Mouse (Mus musculus) embryonic facial prominence, embryonic 15.5 days (tissue): ENCODE measurements at regions not wholly inside any gene's neighbourhood (a gene's known extent, or its start where the extent isn't known, plus 50 kb on each side); places are given as distances from the start of the nearest gene placed in this dataset.

Experiments used
- ATAC-seq: fragments of 200-750 bp; cut with Nextera tagmentation; 2 replicates; pipeline ENCODE4 v1.8.0; 2017; ENCODE audit warnings: low read depth, moderate TSS enrichment; ENCODE audit not compliant: insufficient number of reproducible peaks, low FRiP score, low TSS enrichment
- H3K27ac ChIP-seq: fragments of 300-500 bp; sonication (generic); replicated peaks from 2 replicates; pipeline ENCODE4 v1.5.1; 2015; ENCODE audit warnings: mild to moderate bottlenecking, inconsistent platforms
- H3K27me3 ChIP-seq: fragments of 300-500 bp; sonication (generic); 2 replicates; pipeline ENCODE4 v1.6.1; 2015; ENCODE audit warnings: inconsistent platforms
- H3K36me3 ChIP-seq: fragments of 300-500 bp; sonication (generic); 2 replicates; pipeline ENCODE4 v1.6.1; 2015; ENCODE audit warnings: mild to moderate bottlenecking, inconsistent platforms
- H3K4me1 ChIP-seq: fragments of 300-500 bp; sonication (generic); 2 replicates; pipeline ENCODE4 v1.6.1; 2015; ENCODE audit warnings: inconsistent platforms
- H3K4me2 ChIP-seq: fragments of 300-500 bp; sonication (generic); replicated peaks from 2 replicates; pipeline ENCODE4 v1.6.1; 2015; ENCODE audit warnings: mild to moderate bottlenecking, inconsistent platforms
- H3K4me3 ChIP-seq: fragments of 300-500 bp; sonication (generic); replicated peaks from 2 replicates; pipeline ENCODE4 v1.5.1; 2015; ENCODE audit warnings: mild to moderate bottlenecking, inconsistent platforms
- H3K9ac ChIP-seq: fragments of 300-500 bp; sonication (generic); 2 replicates; pipeline ENCODE4 v1.6.1; 2015; ENCODE audit warnings: inconsistent platforms
- H3K9me3 ChIP-seq: fragments of 300-500 bp; sonication (generic); replicated peaks from 2 replicates; pipeline ENCODE4 v1.6.1; 2016; ENCODE audit warnings: inconsistent platforms
- WGBS: fragments of 180-500 bp; shearing (Covaris S2); methylation state at CpG from one replicate; pipeline ENCODE4 v1.1.7; 2015; 5-methylcytosine and 5-hydroxymethylcytosine counted together

DNA sequence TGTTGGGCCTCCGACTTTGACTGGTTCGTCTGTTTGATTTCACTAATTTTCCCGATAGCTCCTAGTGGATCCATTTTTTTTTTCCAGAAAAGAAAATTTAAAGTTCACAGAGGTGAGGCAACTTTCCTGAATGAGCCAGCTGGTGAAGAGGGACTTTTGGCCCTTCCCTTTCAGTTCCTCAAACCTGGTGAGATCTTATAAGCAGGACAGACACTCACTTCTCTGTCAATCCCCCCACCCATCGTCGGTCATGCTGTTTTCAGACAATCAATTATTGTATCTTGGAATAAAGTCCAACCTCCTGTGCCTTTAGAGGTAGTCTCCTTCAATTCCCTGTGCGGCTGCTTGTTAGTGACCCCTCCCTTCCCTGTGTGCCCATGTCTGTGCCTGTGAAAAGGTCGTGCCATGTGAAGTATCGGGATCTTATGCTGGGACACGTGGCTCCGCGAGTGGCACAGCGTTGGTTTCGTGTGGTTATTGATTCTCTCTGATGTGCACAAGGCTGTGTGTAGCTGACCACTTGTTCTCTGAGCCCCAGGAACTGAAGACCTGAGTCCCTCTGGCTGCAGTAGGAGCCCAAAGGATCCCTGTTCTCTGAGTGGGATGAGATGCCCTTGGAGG, 55.9 kb upstream of the Slc38a2 start:
- Histone ChIP-seq H3K4me3 (no peak overlapping the region), H3K9me3 (no peaks in the 10 kb centered on the region), H3K36me3 (no peaks in the 10 kb centered on the region), H3K9ac (no peak overlapping the region), H3K27ac (no peak overlapping the region), H3K4me1 (peaks cover 11% of the 10 kb centered on the region), H3K4me2 (no peak overlapping the region), H3K27me3 (no peaks in the 10 kb centered on the region)
- no peak for ATAC-seq
- 92% methylated on average over 13 of the region's 13 CpGs for WGBS

DNA sequence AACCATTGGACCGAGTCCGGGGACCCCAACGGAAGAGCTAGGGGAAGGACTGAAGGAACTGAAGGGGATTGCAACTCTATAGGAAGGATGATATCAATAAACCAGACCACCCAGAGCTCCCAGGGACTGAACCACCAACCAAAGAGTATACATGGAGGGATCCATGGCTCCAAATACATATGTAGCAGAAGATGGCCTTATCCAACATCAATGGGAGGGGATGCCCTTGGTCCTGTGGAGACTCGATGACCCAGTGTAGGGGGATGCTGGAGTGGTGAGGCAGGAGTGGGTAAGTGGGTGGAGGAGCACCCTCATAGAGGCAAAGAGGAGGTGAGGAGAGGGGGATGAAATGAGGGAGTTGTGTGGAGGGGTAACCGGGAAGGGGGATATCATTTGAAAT, 54.5 kb upstream of the Slc38a2 start:
- no peaks in the 10 kb centered on the region for H3K27me3 ChIP-seq
- H3K9me3 ChIP-seq: no peaks in the 10 kb centered on the region
- no peak overlapping the region for H3K9ac ChIP-seq
- H3K4me2 ChIP-seq: no peak overlapping the region
- H3K27ac ChIP-seq: no peak overlapping the region
- ATAC-seq: no peak
- H3K36me3 ChIP-seq: no peaks in the 10 kb centered on the region
- H3K4me3 ChIP-seq: no peak overlapping the region
- WGBS: 96% methylated on average over 5 of the region's 5 CpGs
- peaks cover 11% of the 10 kb centered on the region for H3K4me1 ChIP-seq

DNA sequence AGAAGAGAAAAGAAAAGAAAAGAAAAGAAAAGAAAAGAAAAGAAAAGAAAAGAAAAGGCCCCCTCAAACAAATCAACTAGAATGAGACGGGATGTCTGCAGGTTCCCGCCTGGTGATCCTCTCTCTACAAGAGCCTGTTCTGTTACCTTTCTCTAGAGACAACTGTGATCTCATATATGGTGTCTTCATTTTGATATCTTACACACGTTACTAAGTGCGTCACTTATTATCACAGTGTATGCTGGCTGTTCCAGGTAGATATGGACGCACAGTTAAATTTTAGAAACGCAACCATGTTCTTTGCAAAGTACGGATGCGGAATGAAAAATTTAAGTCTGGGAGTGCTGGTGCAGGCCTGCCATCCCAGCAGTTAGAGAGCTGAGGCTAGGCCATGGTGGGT, 53.2 kb upstream of the Slc38a2 start:
- Histone ChIP-seq H3K9me3 (no peaks in the 10 kb centered on the region), H3K4me1 (peaks cover 11% of the 10 kb centered on the region), H3K4me2 (no peak overlapping the region), H3K36me3 (no peaks in the 10 kb centered on the region), H3K9ac (no peak overlapping the region), H3K4me3 (no peak overlapping the region), H3K27me3 (no peaks in the 10 kb centered on the region), H3K27ac (no peak overlapping the region)
- ATAC-seq: no peak
- 92% methylated on average over 8 of the region's 8 CpGs for WGBS

DNA sequence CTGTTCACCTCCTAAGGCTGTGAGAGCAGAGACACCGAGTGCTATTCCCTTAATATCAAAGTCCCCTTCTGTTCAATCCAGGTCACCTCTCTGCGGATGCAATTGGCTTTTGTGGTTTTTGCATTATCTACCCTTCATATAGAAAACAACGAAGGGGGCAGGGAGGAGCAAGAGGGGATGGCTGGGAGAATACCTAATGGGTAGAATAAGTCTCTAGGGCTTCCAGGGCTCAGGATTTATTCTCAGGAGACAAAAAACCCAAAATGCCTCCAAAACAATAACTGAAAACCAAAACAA, 52.5 kb upstream of the Slc38a2 start:
- H3K36me3 ChIP-seq: no peaks in the 10 kb centered on the region
- H3K4me3 ChIP-seq: no peak overlapping the region
- ATAC-seq: no peak
- 77% methylated on average over 3 of the region's 3 CpGs for WGBS
- no peaks in the 10 kb centered on the region for H3K27me3 ChIP-seq
- H3K27ac ChIP-seq: no peak overlapping the region
- H3K4me1 ChIP-seq: peaks cover 10% of the 10 kb centered on the region
- no peak overlapping the region for H3K9ac ChIP-seq
- no peaks in the 10 kb centered on the region for H3K9me3 ChIP-seq
- no peak overlapping the region for H3K4me2 ChIP-seq

- Histone ChIP-seq H3K27me3 (no peaks in the 10 kb centered on the region), H3K4me3 (no peak overlapping the region), H3K36me3 (no peaks in the 10 kb centered on the region), H3K4me2 (no peak overlapping the region), H3K9ac (no peak overlapping the region), H3K27ac (no peak overlapping the region), H3K9me3 (no peaks in the 10 kb centered on the region), H3K4me1 (peaks cover 5% of the 10 kb centered on the region)
- WGBS: 87% methylated on average over 13 of the region's 13 CpGs
- no peak for ATAC-seq
Observed at GRCm38 (mm10) chr15:96751243-96752061, 51.9 kb upstream of the Slc38a2 start.

DNA sequence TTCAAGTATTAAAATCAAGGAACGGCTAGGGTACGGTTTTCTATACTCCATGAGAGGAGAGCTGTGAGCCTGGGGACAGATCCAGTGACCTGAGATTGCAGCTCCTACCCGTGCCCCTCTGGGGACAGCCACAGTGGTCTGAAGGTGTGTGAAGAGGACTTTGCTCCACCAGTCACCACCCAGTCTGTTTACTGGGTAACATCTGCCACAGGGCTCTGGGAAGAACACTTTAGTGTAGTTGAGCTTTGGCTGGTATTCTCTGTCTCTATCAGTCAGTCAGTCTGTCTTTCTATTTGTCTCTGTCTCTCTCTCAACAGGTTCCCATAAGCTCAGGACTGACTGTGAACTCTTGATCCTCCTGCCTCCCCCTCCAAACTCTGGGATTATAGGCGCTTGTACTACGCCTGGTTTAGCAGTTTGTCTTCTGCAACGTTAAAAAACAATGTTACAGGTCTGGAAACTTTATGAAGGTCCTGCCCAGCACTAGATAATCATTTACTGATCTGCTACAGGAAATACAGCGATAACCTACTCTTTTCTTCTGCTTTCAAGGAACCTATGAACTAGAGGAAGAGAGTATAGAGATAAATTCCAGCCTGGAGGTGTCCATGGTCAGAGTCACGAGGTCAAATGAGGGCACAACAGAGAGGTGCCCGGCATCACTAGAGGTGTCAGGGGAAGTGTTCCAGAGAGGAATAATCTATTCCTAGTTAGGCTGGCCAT, 50.2 kb upstream of the Slc38a2 start:
- H3K36me3 ChIP-seq: no peaks in the 10 kb centered on the region
- 82% methylated on average over 9 of the region's 9 CpGs for WGBS

More for the DNA sequence above, 50.2 kb upstream of the Slc38a2 start:
- Histone ChIP-seq H3K9ac (no peak overlapping the region), H3K4me1 (no peaks in the 10 kb centered on the region), H3K4me2 (no peak overlapping the region), H3K27ac (no peak overlapping the region), H3K4me3 (no peak overlapping the region), H3K9me3 (no peaks in the 10 kb centered on the region), H3K27me3 (no peaks in the 10 kb centered on the region)
- ATAC-seq: no peak
